Mouse (Mus musculus): ENCODE measurements around the gene Zfp114.

DNA sequence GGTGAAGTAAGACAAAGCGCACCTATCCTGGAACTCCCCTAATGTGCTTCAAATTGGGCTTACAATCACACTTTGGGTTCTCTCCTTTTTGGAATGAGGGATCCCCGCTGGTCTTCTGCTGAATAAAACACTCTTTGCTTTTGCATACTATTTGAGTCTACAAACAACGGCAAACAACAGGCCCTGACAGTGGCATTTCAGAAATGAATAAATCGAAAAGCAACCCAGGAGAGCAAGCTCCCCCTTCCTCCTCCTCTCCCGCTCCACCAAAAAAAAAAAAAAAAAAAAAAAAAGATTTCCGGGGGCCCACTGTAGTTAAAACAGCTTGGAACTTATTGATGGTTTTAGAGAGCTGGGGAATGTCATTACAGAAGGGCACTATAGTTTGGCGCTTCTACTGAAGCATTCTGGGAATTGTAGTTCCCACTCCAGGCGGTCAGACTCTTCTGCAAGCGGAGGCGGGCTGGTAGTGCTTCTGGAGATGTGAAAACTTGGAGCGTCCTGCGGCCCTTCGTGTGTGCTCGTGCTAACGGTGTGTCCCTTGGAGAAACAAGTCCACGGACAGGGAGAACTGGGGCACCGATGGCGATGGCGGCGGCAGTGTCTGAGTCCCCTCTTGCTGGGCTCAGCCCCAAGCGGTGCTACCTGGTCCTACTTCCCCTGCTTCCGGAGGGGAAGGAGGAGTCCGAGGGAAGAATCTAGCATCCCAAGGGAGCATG lies at the start of gene Zfp114:
- TF ChIP-seq POLR2A (IDR thresholded peaks at IDR 0.05; ENCODE audit: low read depth, low read length) (peak; percentile 46), CTCF (IDR thresholded peaks at IDR 0.05; ENCODE audit: borderline replicate concordance, insufficient read depth, low read length) (no peak)

Data from embryonic fibroblast, embryonic 13.5 days (primary cell).